16 mouse cellular contexts compared by ENCODE assay signal in the genomic region with DNA sequence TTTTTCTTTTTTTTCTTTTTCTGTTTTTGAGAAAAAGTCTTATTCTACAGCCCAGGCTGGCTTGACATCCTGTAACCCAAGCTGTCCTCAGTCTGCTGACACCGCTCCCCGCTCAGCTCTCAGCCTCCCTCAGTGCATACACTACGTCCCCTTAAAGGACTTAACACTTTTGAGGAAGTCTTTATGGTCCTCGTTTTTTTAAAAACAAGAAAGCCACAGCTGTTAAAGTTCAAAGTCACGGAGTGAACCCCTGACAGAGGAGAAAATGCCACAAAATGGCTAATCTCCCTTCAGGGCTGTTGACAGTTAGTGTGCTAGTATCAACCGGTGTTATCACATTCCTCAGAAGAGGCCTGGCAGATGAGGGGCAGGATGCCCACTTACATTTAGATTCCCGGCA. TPM values are rescaled to one million over a fixed set of nuclear protein-coding genes. Genes with fewer than 3 reads are reported as not detected.
DNase-seq lines count a peak whose midpoint lies in the region; ATAC-seq and TF ChIP-seq lines count a peak whose summit lies in the region.
"Had no signal": no experiment of that assay in that cellular context is flagged by ENCODE, and none has a peak within 500 bp of the region (broad histone marks: within the 10 kb centered on the region; RNA-seq: fewer than 3 reads in every experiment).

No protein-coding gene starts in this region.

- H3K4me1 ChIP-seq in kidney, postnatal 0 days (replicated peaks; ENCODE audit: insufficient read depth, low read length), result 0 out of 2 replicates have a peak, but pooled peaks cover 3% of the 10 kb centered on the region
- H3K4me1 ChIP-seq in kidney, embryonic 16.5 days (ENCODE audit: insufficient read depth, low read length), result peaks cover 6% of the 10 kb centered on the region; the same call in 1 of the 2 replicates
- H3K4me1 ChIP-seq in midbrain, embryonic 11.5 days (ENCODE audit: control insufficient read depth, insufficient read depth, low read length), result no peaks in the 10 kb centered on the region
- no peaks in the 10 kb centered on the region for H3K4me1 ChIP-seq in midbrain, embryonic 13.5 days (replicated peaks)
- H3K4me1 ChIP-seq in limb, embryonic 11.5 days (ENCODE audit: control insufficient read depth, insufficient read depth, low read length), result peaks cover 13% of the 10 kb centered on the region
- H3K4me1 ChIP-seq: midbrain, embryonic 12.5 days; neural tube, embryonic 12.5 days had no signal

- ATAC-seq in kidney, postnatal 0 days (replicated peaks; ENCODE audit: low FRiP score, low read depth), result no peak
- no peak; the same call in 1 of the 2 replicates for ATAC-seq in kidney, embryonic 16.5 days (ENCODE audit: low FRiP score, low TSS enrichment)
- ATAC-seq in midbrain, embryonic 11.5 days (ENCODE audit: low FRiP score), result no peak
- ATAC-seq in midbrain, embryonic 13.5 days, result no peak
- no peak for ATAC-seq in limb, embryonic 11.5 days (ENCODE audit: insufficient number of reproducible peaks, low FRiP score, low TSS enrichment, low read depth)
- 0 out of 2 replicates have a peak, but pooled peaks have one; percentile 36 for ATAC-seq in megakaryocyte, adult 5-6 weeks (ENCODE audit: poor library complexity, severe bottlenecking)
- ATAC-seq: forebrain, embryonic 15.5 days had no signal

- peak; percentile 57 for DNase-seq in kidney, postnatal 0 days (ENCODE audit: low spot score)
- peak; percentile 73 for DNase-seq in midbrain, embryonic 11.5 days (ENCODE audit: low spot score, missing footprints)
- DNase-seq in limb, embryonic 11.5 days (ENCODE audit: low spot score), result peak; percentile 38
- no peak for DNase-seq in embryo, embryonic 10.5 days (ENCODE audit: low spot score)
- DNase-seq in adrenal gland, postnatal 4 days (ENCODE audit: low spot score in 2 of 2), result no peak
- DNase-seq: adrenal gland, postnatal 10 days; gastrocnemius, postnatal 25 days; heart, postnatal 14 days; left cerebral cortex, postnatal 4 days had no signal

- H3K36me3 ChIP-seq in kidney, postnatal 0 days (ENCODE audit: insufficient read depth, low read length), result no peaks in the 10 kb centered on the region
- H3K36me3 ChIP-seq in kidney, embryonic 16.5 days (ENCODE audit: insufficient read depth, low read length), result no peaks in the 10 kb centered on the region
- no peaks in the 10 kb centered on the region for H3K36me3 ChIP-seq in midbrain, embryonic 11.5 days (ENCODE audit: control insufficient read depth, insufficient read depth, low read length)
- no peaks in the 10 kb centered on the region for H3K36me3 ChIP-seq in midbrain, embryonic 13.5 days
- no peaks in the 10 kb centered on the region for H3K36me3 ChIP-seq in limb, embryonic 11.5 days (ENCODE audit: control insufficient read depth, insufficient read depth, low read length)
- H3K36me3 ChIP-seq: forebrain, embryonic 15.5 days; midbrain, embryonic 12.5 days; neural tube, embryonic 12.5 days had no signal

- H3K27ac ChIP-seq in kidney, postnatal 0 days, result no peak overlapping the region
- H3K27ac ChIP-seq in kidney, embryonic 16.5 days (ENCODE audit: low read length), result no peak overlapping the region
- H3K27ac ChIP-seq in midbrain, embryonic 11.5 days (ENCODE audit: low read depth, low read length), result no peak overlapping the region
- H3K27ac ChIP-seq in midbrain, embryonic 13.5 days, result no peak overlapping the region
- no peak overlapping the region for H3K27ac ChIP-seq in limb, embryonic 11.5 days (replicated peaks; ENCODE audit: low read depth, low read length)
- H3K27ac ChIP-seq: forebrain, embryonic 15.5 days; midbrain, embryonic 12.5 days; neural tube, embryonic 12.5 days had no signal

- H3K4me3 ChIP-seq in kidney, postnatal 0 days (replicated peaks; ENCODE audit: low read depth, low read length), result no peak overlapping the region
- H3K4me3 ChIP-seq in kidney, embryonic 16.5 days (ENCODE audit: low read length), result no peak overlapping the region
- H3K4me3 ChIP-seq in midbrain, embryonic 11.5 days (ENCODE audit: low read depth, low read length), result no peak overlapping the region
- H3K4me3 ChIP-seq in midbrain, embryonic 13.5 days (replicated peaks), result no peak overlapping the region
- no peak overlapping the region for H3K4me3 ChIP-seq in limb, embryonic 11.5 days (ENCODE audit: low read depth, low read length)
- H3K4me3 ChIP-seq: forebrain, embryonic 15.5 days; midbrain, embryonic 12.5 days; neural tube, embryonic 12.5 days had no signal

- no peak overlapping the region for H3K9ac ChIP-seq in kidney, postnatal 0 days (ENCODE audit: low read depth, low read length)
- H3K9ac ChIP-seq in kidney, embryonic 16.5 days (replicated peaks; ENCODE audit: low read length), result no peak overlapping the region
- H3K9ac ChIP-seq in midbrain, embryonic 11.5 days (ENCODE audit: low read length), result no peak overlapping the region
- H3K9ac ChIP-seq in midbrain, embryonic 13.5 days (replicated peaks), result no peak overlapping the region
- H3K9ac ChIP-seq in limb, embryonic 11.5 days (ENCODE audit: low read length), result no peak overlapping the region
- H3K9ac ChIP-seq: forebrain, embryonic 15.5 days; midbrain, embryonic 12.5 days; neural tube, embryonic 12.5 days had no signal

- no peaks in the 10 kb centered on the region for H3K27me3 ChIP-seq in kidney, postnatal 0 days (ENCODE audit: insufficient read depth, low read length)
- no peaks in the 10 kb centered on the region for H3K27me3 ChIP-seq in kidney, embryonic 16.5 days (ENCODE audit: insufficient read depth, low read length)
- H3K27me3 ChIP-seq in midbrain, embryonic 11.5 days (ENCODE audit: control insufficient read depth, insufficient read depth, low read length), result no peaks in the 10 kb centered on the region
- 0 out of 2 replicates have a peak, but pooled peaks cover 2% of the 10 kb centered on the region for H3K27me3 ChIP-seq in midbrain, embryonic 13.5 days
- no peaks in the 10 kb centered on the region for H3K27me3 ChIP-seq in limb, embryonic 11.5 days (ENCODE audit: control insufficient read depth, insufficient read depth, low read length)
- H3K27me3 ChIP-seq: forebrain, embryonic 15.5 days; midbrain, embryonic 12.5 days; neural tube, embryonic 12.5 days had no signal

- H3K4me2 ChIP-seq in kidney, postnatal 0 days (ENCODE audit: low read length), result no peak overlapping the region
- no peak overlapping the region for H3K4me2 ChIP-seq in kidney, embryonic 16.5 days (replicated peaks; ENCODE audit: low read depth, low read length)
- no peak overlapping the region for H3K4me2 ChIP-seq in midbrain, embryonic 11.5 days
- H3K4me2 ChIP-seq in midbrain, embryonic 13.5 days (replicated peaks), result no peak overlapping the region
- H3K4me2 ChIP-seq in limb, embryonic 11.5 days (ENCODE audit: low read depth, severe bottlenecking), result no peak overlapping the region
- H3K4me2 ChIP-seq: forebrain, embryonic 15.5 days; midbrain, embryonic 12.5 days; neural tube, embryonic 12.5 days had no signal

- WGBS in kidney, postnatal 0 days, result 42% methylated on average over 7 of the region's 7 CpGs
- WGBS in kidney, embryonic 16.5 days, result 36% methylated on average over 7 of the region's 7 CpGs
- WGBS in midbrain, embryonic 11.5 days, result 78% methylated on average over 7 of the region's 7 CpGs
- WGBS in midbrain, embryonic 13.5 days, result 75% methylated on average over 7 of the region's 7 CpGs
- WGBS in limb, embryonic 11.5 days, result 28% methylated on average over 7 of the region's 7 CpGs

- H3K9me3 ChIP-seq in kidney, postnatal 0 days (replicated peaks; ENCODE audit: low read length), result no peaks in the 10 kb centered on the region
- no peaks in the 10 kb centered on the region for H3K9me3 ChIP-seq in kidney, embryonic 16.5 days (ENCODE audit: low read length)
- no peaks in the 10 kb centered on the region for H3K9me3 ChIP-seq in midbrain, embryonic 11.5 days (ENCODE audit: control insufficient read depth, low read length)
- no peaks in the 10 kb centered on the region for H3K9me3 ChIP-seq in midbrain, embryonic 13.5 days
- H3K9me3 ChIP-seq in limb, embryonic 11.5 days (ENCODE audit: control insufficient read depth, low read length), result no peaks in the 10 kb centered on the region
- H3K9me3 ChIP-seq: forebrain, embryonic 15.5 days; midbrain, embryonic 12.5 days; neural tube, embryonic 12.5 days had no signal

- TF ChIP-seq CTCF in kidney, postnatal 0 days (IDR thresholded peaks at IDR 0.05; ENCODE audit: low read depth), result no peak

RNA-seq across cellular contexts. Expression of gene Dtnbp1, which starts 29.8 kb away (rescaled TPM):
- polyA plus RNA-seq in kidney, postnatal 0 days (2015; fragmentation: Nextera tagmentation; extraction: Ambion mirVana), result 91.5 and 93.0 TPM in 2 replicates
- 75.4 and 81.8 TPM in 2 replicates for polyA plus RNA-seq in kidney, embryonic 16.5 days (2015; fragmentation: Nextera tagmentation; extraction: Ambion mirVana)
- 68.9 and 69.5 TPM in 2 replicates for polyA plus RNA-seq in midbrain, embryonic 11.5 days (2014; fragmentation: Nextera tagmentation; extraction: Ambion mirVana)
- 106 and 109 TPM in 2 replicates for polyA plus RNA-seq in midbrain, embryonic 13.5 days (2015; fragmentation: Nextera tagmentation; extraction: Ambion mirVana)
- 75.3 and 83.3 TPM in 2 replicates for polyA plus RNA-seq in limb, embryonic 11.5 days (2014; fragmentation: Nextera tagmentation; extraction: Ambion mirVana)
- 41.5 and 50.7 TPM in 2 replicates for total RNA-seq in megakaryocyte, adult 5-6 weeks (2015)
- 37.2 and 39.8 TPM in 2 replicates for total RNA-seq in megakaryocyte, adult 5-6 weeks (2017)
- 10 to 100 TPM; 50.3 to 53.3 TPM for total RNA-seq in adrenal gland, postnatal 4 days (2021)

RNA-seq across cellular contexts. Expression of gene Gm9817, which starts 46.7 kb away (rescaled TPM):
- 0.08 TPM in 1 of 2 replicates, not detected in the other for polyA plus RNA-seq in kidney, postnatal 0 days (2015; fragmentation: Nextera tagmentation; extraction: Ambion mirVana)
- not detected in 2 replicates for polyA plus RNA-seq in kidney, embryonic 16.5 days (2015; fragmentation: Nextera tagmentation; extraction: Ambion mirVana)
- 0.14 TPM in 1 of 2 replicates, not detected in the other for polyA plus RNA-seq in midbrain, embryonic 11.5 days (2014; fragmentation: Nextera tagmentation; extraction: Ambion mirVana)
- polyA plus RNA-seq in midbrain, embryonic 13.5 days (2015; fragmentation: Nextera tagmentation; extraction: Ambion mirVana), result not detected in 2 replicates
- not detected in 2 replicates for polyA plus RNA-seq in limb, embryonic 11.5 days (2014; fragmentation: Nextera tagmentation; extraction: Ambion mirVana)
- total RNA-seq in megakaryocyte, adult 5-6 weeks (2015), result not detected in 2 replicates
- total RNA-seq in megakaryocyte, adult 5-6 weeks (2017), result 0.07 TPM in 1 of 2 replicates, not detected in the other
- total RNA-seq in adrenal gland, postnatal 4 days (2021), result under 1 TPM; 0.11 to 0.14 TPM
- total RNA-seq: heart, postnatal 14 days; layer of hippocampus, adult 18-20 months had no signal
- polyA plus RNA-seq: forebrain, embryonic 15.5 days; midbrain, embryonic 12.5 days; neural tube, embryonic 12.5 days had no signal

Comparison
In these comparisons a context has a peak if more than half of its experiments do, and no peak if none do; other contexts are left out.
1. DNase-seq: peak in kidney, postnatal 0 days (single experiment), midbrain, embryonic 11.5 days (single experiment) and limb, embryonic 11.5 days (single experiment); none in embryo, embryonic 10.5 days (single experiment) and adrenal gland, postnatal 4 days (0 of 2).